Mouse (Mus musculus): Measurements from ENCODE around the gene Ccdc12. TPM values are rescaled to one million over a fixed set of nuclear protein-coding genes. Genes with fewer than 3 reads are reported as not detected.
A peak's percentile ranks its signal among the peaks of the same experiment; 100 is the strongest.

Gene Ccdc12
- total RNA-seq, 4 experiments from 2014 or later, result 56.2 to 69.2 (median 65.3) TPM

GRCm38 (mm10) chr9:110645219-110645618 is 11.1 kb upstream of the Ccdc12 start:
- DNase-seq (ENCODE audit: low spot score), result no peak

GRCm38 (mm10) chr9:110649775-110650174 is 6.5 kb upstream of the Ccdc12 start:
- no peak for DNase-seq (ENCODE audit: low spot score)

GRCm38 (mm10) chr9:110651931-110652722 is 4.2 kb upstream of the Ccdc12 start:
- peak; percentile 68 for DNase-seq (ENCODE audit: low spot score)

GRCm38 (mm10) chr9:110652963-110653654 is 3.2 kb upstream of the Ccdc12 start:
- no peak for DNase-seq (ENCODE audit: low spot score)

- DNase-seq (ENCODE audit: low spot score), result peak; percentile 96
Observed at GRCm38 (mm10) chr9:110653655-110654461, 2.4 kb upstream of the Ccdc12 start, which contains the start of gene Nbeal2. TSS of gene Nbeal2 (minus strand) at chr9:110654161.

GRCm38 (mm10) chr9:110654726-110655650 is 1.3 kb upstream of the Ccdc12 start:
- DNase-seq (ENCODE audit: low spot score), result no peak

GRCm38 (mm10) chr9:110655651-110656007 is 674 bp upstream of the Ccdc12 start:
- DNase-seq (ENCODE audit: low spot score), result no peak

- DNase-seq (ENCODE audit: low spot score), result peak; percentile 62
Observed at GRCm38 (mm10) chr9:110657474-110658078, 1.3 kb downstream of the Ccdc12 start.

- DNase-seq (ENCODE audit: low spot score), result no peak
Observed at GRCm38 (mm10) chr9:110659521-110659920, 3.2 kb downstream of the Ccdc12 start.

GRCm38 (mm10) chr9:110660208-110660607 is 3.9 kb downstream of the Ccdc12 start:
- DNase-seq (ENCODE audit: low spot score), result no peak

- no peak for DNase-seq (ENCODE audit: low spot score)
Observed at GRCm38 (mm10) chr9:110660856-110661612, 4.7 kb downstream of the Ccdc12 start.

- DNase-seq (ENCODE audit: low spot score), result no peak
Observed at GRCm38 (mm10) chr9:110662844-110663243, 6.5 kb downstream of the Ccdc12 start.

- peak; percentile 69 for DNase-seq (ENCODE audit: low spot score)
Observed at GRCm38 (mm10) chr9:110665912-110666311, 9.6 kb downstream of the Ccdc12 start.

- DNase-seq (ENCODE audit: low spot score), result no peak
Observed at GRCm38 (mm10) chr9:110666374-110666773, 10.1 kb downstream of the Ccdc12 start.

- DNase-seq (ENCODE audit: low spot score), result no peak
Observed at GRCm38 (mm10) chr9:110667219-110667836, 11.0 kb downstream of the Ccdc12 start.

- DNase-seq (ENCODE audit: low spot score), result no peak
Observed at GRCm38 (mm10) chr9:110668601-110669293, 12.4 kb downstream of the Ccdc12 start.

GRCm38 (mm10) chr9:110669785-110670184 is 13.5 kb downstream of the Ccdc12 start:
- DNase-seq (ENCODE audit: low spot score), result no peak

- no peak for DNase-seq (ENCODE audit: low spot score)
Observed at GRCm38 (mm10) chr9:110672462-110673106, 16.3 kb downstream of the Ccdc12 start.
